Mouse (Mus musculus): Measurements from ENCODE around the gene F13b. TPM values are rescaled to one million over a fixed set of nuclear protein-coding genes. Genes with fewer than 3 reads are reported as not detected.

Gene F13b
- polyA plus RNA-seq, 1 experiment from 2014 or later = not detected

DNA sequence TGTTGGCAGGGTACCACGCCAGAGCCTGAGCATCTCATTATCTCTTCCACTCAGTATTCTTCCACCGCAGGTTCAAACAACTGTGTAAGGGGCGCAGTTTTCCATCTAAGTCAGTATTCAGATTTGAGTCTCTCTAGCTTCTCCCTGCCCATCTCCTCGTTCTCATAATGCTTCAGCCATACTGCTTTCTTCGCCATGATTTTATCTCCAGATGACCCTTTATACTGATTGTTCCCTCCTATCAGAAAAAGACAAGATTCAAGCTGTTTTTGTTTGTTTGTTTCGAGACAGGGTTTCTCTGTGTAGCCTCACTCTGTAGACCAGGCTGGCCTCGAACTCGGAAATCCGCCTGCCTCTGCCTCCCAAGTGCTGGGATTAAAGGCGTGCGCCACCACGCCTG is 13.1 kb downstream of the F13b start:
- no peaks in the 10 kb centered on the region for H3K9me3 ChIP-seq
- no peaks in the 10 kb centered on the region for H3K36me3 ChIP-seq
- no peak overlapping the region for H3K4me2 ChIP-seq (replicated peaks)
- ATAC-seq (ENCODE audit: low FRiP score, low read depth) = no peak
- WGBS = 89% methylated on average over 12 of the region's 12 CpGs
- no peak overlapping the region for H3K4me3 ChIP-seq
- no peaks in the 10 kb centered on the region for H3K27me3 ChIP-seq (replicated peaks)
- H3K9ac ChIP-seq = no peak overlapping the region
- H3K4me1 ChIP-seq = no peaks in the 10 kb centered on the region
- no peak overlapping the region for H3K27ac ChIP-seq

DNA sequence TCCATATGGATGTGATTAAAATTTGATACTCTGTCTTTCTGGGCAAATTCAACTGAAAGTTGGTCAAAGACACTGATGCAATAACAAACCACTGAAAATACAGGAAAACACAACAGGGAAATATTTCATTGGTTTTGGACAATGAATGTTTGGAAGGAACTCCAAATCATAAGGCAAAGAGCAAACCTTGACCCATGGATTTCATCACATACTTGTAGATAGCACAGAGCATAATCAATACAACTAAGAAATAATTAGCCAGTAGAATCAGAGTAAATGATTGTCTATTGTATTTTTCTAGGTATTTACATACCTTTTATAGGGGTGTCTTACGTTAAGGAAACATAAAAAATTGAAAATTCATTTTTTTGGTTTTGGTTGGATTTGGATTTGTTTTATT is 47.0 kb downstream of the F13b start:
- H3K9me3 ChIP-seq = no peaks in the 10 kb centered on the region
- 93% methylated on average over 1 of the region's 1 CpGs for WGBS

DNA sequence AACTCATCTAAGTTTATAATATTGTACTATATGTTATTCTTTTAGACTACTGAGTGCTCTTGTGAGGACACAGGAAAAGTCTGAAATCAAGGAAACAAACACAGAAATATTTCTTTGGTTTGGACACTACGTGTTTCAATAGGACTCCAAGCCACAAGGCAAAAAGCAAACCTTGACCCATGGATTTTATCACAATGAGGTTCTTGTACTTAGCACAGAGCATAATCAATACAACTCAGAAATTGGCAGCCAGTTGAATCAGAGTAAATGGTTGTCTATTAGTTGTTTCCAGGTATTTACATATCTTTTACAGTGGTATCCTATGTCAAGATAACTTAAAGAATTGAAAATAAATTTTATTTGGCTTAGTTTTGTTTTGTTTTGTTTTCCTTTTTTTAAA is 49.8 kb downstream of the F13b start:
- H3K4me2 ChIP-seq (replicated peaks) = no peak overlapping the region
- no peak overlapping the region for H3K27ac ChIP-seq
- 76% methylated on average over 1 of the region's 1 CpGs for WGBS
- H3K27me3 ChIP-seq (replicated peaks) = no peaks in the 10 kb centered on the region
- no peak overlapping the region for H3K9ac ChIP-seq
- H3K4me1 ChIP-seq = no peaks in the 10 kb centered on the region
- no peaks in the 10 kb centered on the region for H3K36me3 ChIP-seq
- H3K9me3 ChIP-seq = no peaks in the 10 kb centered on the region
- no peak for ATAC-seq (ENCODE audit: low FRiP score, low read depth)
- H3K4me3 ChIP-seq = no peak overlapping the region

More for the DNA sequence above, 47.0 kb downstream of the F13b start:
- no peaks in the 10 kb centered on the region for H3K4me1 ChIP-seq
- no peaks in the 10 kb centered on the region for H3K36me3 ChIP-seq
- H3K27ac ChIP-seq = no peak overlapping the region
- ATAC-seq (ENCODE audit: low FRiP score, low read depth) = no peak
- no peak overlapping the region for H3K4me2 ChIP-seq (replicated peaks)
- no peak overlapping the region for H3K9ac ChIP-seq
- H3K4me3 ChIP-seq = no peak overlapping the region
- H3K27me3 ChIP-seq (replicated peaks) = no peaks in the 10 kb centered on the region

DNA sequence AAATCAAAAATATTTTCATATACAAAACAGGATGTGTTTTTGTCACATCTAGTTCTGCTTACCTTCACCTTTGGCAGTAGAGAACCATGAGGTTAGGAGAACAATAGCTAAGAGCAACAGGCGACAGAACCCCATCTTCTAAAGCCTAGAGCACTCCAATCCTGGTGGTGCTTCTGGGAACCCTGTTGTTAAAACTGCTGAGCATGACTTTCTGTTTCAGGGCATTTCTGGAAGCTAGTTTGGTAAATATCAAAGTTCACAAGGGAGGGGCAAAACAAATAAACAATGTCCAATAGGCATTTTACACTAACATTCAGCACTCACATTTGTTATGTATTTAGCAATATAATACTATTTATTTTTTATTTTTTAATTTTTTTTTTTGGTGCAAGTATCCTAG is 58.5 kb downstream of the F13b start, which contains the start of gene Cfhr1:
TSS of gene Cfhr1 (minus strand) at position 249 of the 400 bp plus-strand sequence.
- Histone ChIP-seq H3K9me3 (no peaks in the 10 kb centered on the region), H3K4me1 (no peaks in the 10 kb centered on the region), H3K4me2 (replicated peaks) (no peak within 1 kb of the TSS), H3K36me3 (no peaks in the 10 kb centered on the region), H3K27me3 (replicated peaks) (no peaks in the 10 kb centered on the region), H3K4me3 (no peak within 1 kb of the TSS), H3K27ac (no peak within 1 kb of the TSS), H3K9ac (no peak within 1 kb of the TSS)
- 83% methylated on average over 1 of the region's 1 CpGs for WGBS
- no peak for ATAC-seq (ENCODE audit: low FRiP score, low read depth)

Other genes with a start within 250 kb of the F13b start
- gene Crb1, start 124.6 kb upstream of the F13b start, polyA plus RNA-seq (2016; fragmentation: Nextera tagmentation; extraction: Ambion mirVana) = 1.7 TPM in 2 replicates
- 14.1 and 15.0 TPM in 2 replicates for gene Zbtb41, start 79.4 kb upstream of the F13b start, polyA plus RNA-seq (2016; fragmentation: Nextera tagmentation; extraction: Ambion mirVana)
- 15.1 and 17.0 TPM in 2 replicates for gene Aspm, start 46.9 kb upstream of the F13b start, polyA plus RNA-seq (2016; fragmentation: Nextera tagmentation; extraction: Ambion mirVana)
- not detected in 2 replicates for gene Cfhr1, start 58.6 kb downstream of the F13b start, polyA plus RNA-seq (2016; fragmentation: Nextera tagmentation; extraction: Ambion mirVana)